Mouse (Mus musculus): ENCODE data around the gene Zfp784. TPM values are rescaled to one million over a fixed set of nuclear protein-coding genes. Genes with fewer than 3 reads are reported as not detected.
"Not testable (repeated sequence)": the region's sequence is repeated elsewhere in the genome, so short reads cannot be mapped to it uniquely, and the experiment has no call there.

The Zfp784 gene
- polyA plus RNA-seq, 1 experiment, result 6.9 TPM

- Histone ChIP-seq H3K4me1 (ENCODE audit: control insufficient read depth, insufficient read depth, low read length) (peaks cover 8% of the 10 kb centered on the region), H3K4me3 (replicated peaks; ENCODE audit: extremely low read depth, low read depth, low read length) (peak within 1 kb of the TSS; percentile 91)
- WGBS, result 1% methylated on average over 74 of the region's 76 CpGs
- TF ChIP-seq CTCF (IDR thresholded peaks at IDR 0.05; ENCODE audit: insufficient read depth, low read length) (no peak), POLR2A (IDR thresholded peaks at IDR 0.05; ENCODE audit: borderline replicate concordance, extremely low read depth, low read depth, low read length) (peak; percentile 52; the same call in 1 of the 2 replicates)
- peak; percentile 92 for DNase-seq
These were observed 22.9 kb downstream of the Zfp784 start, which contains the start of gene Gm44973 for GRCm38 (mm10) chr7:5015118-5016001. Gene Gm44973 (plus strand): TSS chr7:5015496.

GRCm38 (mm10) chr7:5014251-5015117, 23.8 kb downstream of the Zfp784 start, which contains the start of the genes Zfp524 and Fiz1:
Gene Zfp524 (plus strand): TSS chr7:5014415.
Gene Fiz1 (minus strand): TSS chr7:5014697.
- DNase-seq, result peak; percentile 98
- H3K4me1 ChIP-seq (ENCODE audit: control insufficient read depth, insufficient read depth, low read length), result peaks cover 8% of the 10 kb centered on the region
- H3K4me3 ChIP-seq (replicated peaks; ENCODE audit: extremely low read depth, low read depth, low read length), result peak within 1 kb of the TSS; percentile 91
- WGBS, result under 1% methylated on average over 42 of the region's 42 CpGs
- TF ChIP-seq POLR2A (IDR thresholded peaks at IDR 0.05; ENCODE audit: borderline replicate concordance, extremely low read depth, low read depth, low read length) (0 out of 2 replicates have a peak, but pooled peaks have one; percentile 11), CTCF (IDR thresholded peaks at IDR 0.05; ENCODE audit: insufficient read depth, low read length) (no peak)

- Histone ChIP-seq H3K4me3 (replicated peaks; ENCODE audit: extremely low read depth, low read depth, low read length) (no peak overlapping the region), H3K4me1 (ENCODE audit: control insufficient read depth, insufficient read depth, low read length) (peaks cover 4% of the 10 kb centered on the region; the same call in 1 of the 2 replicates)
- 83% methylated on average over 27 of the region's 27 CpGs for WGBS
- no peak for TF ChIP-seq CTCF (IDR thresholded peaks at IDR 0.05; ENCODE audit: insufficient read depth, low read length)
- TF ChIP-seq POLR2A (IDR thresholded peaks at IDR 0.05; ENCODE audit: borderline replicate concordance, extremely low read depth, low read depth, low read length), result no peak
- DNase-seq, result no peak
These were observed 25.3 kb downstream of the Zfp784 start for GRCm38 (mm10) chr7:5012681-5013513.

GRCm38 (mm10) chr7:5008229-5008628, 30.0 kb downstream of the Zfp784 start:
- no peak for DNase-seq
- TF ChIP-seq POLR2A (IDR thresholded peaks at IDR 0.05; ENCODE audit: borderline replicate concordance, extremely low read depth, low read depth, low read length), result no peak
- TF ChIP-seq CTCF (IDR thresholded peaks at IDR 0.05; ENCODE audit: insufficient read depth, low read length), result no peak
- WGBS, result 97% methylated on average over 26 of the region's 26 CpGs
- Histone ChIP-seq H3K4me3 (replicated peaks; ENCODE audit: extremely low read depth, low read depth, low read length) (no peak overlapping the region), H3K4me1 (ENCODE audit: control insufficient read depth, insufficient read depth, low read length) (peaks cover 2% of the 10 kb centered on the region; the same call in 1 of the 2 replicates)

- 69% methylated on average over 8 of the region's 8 CpGs for WGBS
- not testable (repeated sequence) for H3K4me1 ChIP-seq (ENCODE audit: control insufficient read depth, insufficient read depth, low read length); H3K4me3 ChIP-seq (replicated peaks; ENCODE audit: extremely low read depth, low read depth, low read length); DNase-seq
These were observed 35.4 kb downstream of the Zfp784 start for GRCm38 (mm10) chr7:5002876-5003275.

- WGBS, result 64% methylated on average over 2 of the region's 2 CpGs
- DNase-seq, result no peak
- H3K4me1 ChIP-seq (ENCODE audit: control insufficient read depth, insufficient read depth, low read length), result 0 out of 2 replicates have a peak, but pooled peaks cover 6% of the 10 kb centered on the region
- H3K4me3 ChIP-seq (replicated peaks; ENCODE audit: extremely low read depth, low read depth, low read length), result no peak overlapping the region
- TF ChIP-seq CTCF (IDR thresholded peaks at IDR 0.05; ENCODE audit: insufficient read depth, low read length) (peak; percentile 39), POLR2A (IDR thresholded peaks at IDR 0.05; ENCODE audit: borderline replicate concordance, extremely low read depth, low read depth, low read length) (no peak)
These were observed 38.4 kb downstream of the Zfp784 start for GRCm38 (mm10) chr7:4999876-5000275.

GRCm38 (mm10) chr7:4996934-4997333, 41.3 kb downstream of the Zfp784 start:
- Histone ChIP-seq H3K4me1 (ENCODE audit: control insufficient read depth, insufficient read depth, low read length) (0 out of 2 replicates have a peak, but pooled peaks cover 6% of the 10 kb centered on the region), H3K4me3 (replicated peaks; ENCODE audit: extremely low read depth, low read depth, low read length) (no peak overlapping the region)
- 35% methylated on average over 8 of the region's 8 CpGs for WGBS
- TF ChIP-seq POLR2A (IDR thresholded peaks at IDR 0.05; ENCODE audit: borderline replicate concordance, extremely low read depth, low read depth, low read length) (no peak), CTCF (IDR thresholded peaks at IDR 0.05; ENCODE audit: insufficient read depth, low read length) (no peak)
- no peak for DNase-seq

GRCm38 (mm10) chr7:4996003-4996895, 42.0 kb downstream of the Zfp784 start, which contains the start of gene Zfp579:
Gene Zfp579 (minus strand): TSS chr7:4996158.
- DNase-seq, result peak; percentile 91
- TF ChIP-seq POLR2A (IDR thresholded peaks at IDR 0.05; ENCODE audit: borderline replicate concordance, extremely low read depth, low read depth, low read length), result peak; percentile 44; the same call in 1 of the 2 replicates
- no peak for TF ChIP-seq CTCF (IDR thresholded peaks at IDR 0.05; ENCODE audit: insufficient read depth, low read length)
- Histone ChIP-seq H3K4me3 (replicated peaks; ENCODE audit: extremely low read depth, low read depth, low read length) (peak within 1 kb of the TSS; percentile 82), H3K4me1 (ENCODE audit: control insufficient read depth, insufficient read depth, low read length) (0 out of 2 replicates have a peak, but pooled peaks cover 6% of the 10 kb centered on the region)
- WGBS, result 4% methylated on average over 18 of the region's 26 CpGs

Measured in lung, adult 2 months (tissue).